Mouse (Mus musculus) cerebellum, adult 9-10 months (tissue): Measurements from ENCODE around the gene Ak8.
A peak's percentile ranks its signal among the peaks of the same experiment; 100 is the strongest.

Experiments
- DNase-seq: peaks from one replicate; pipeline ENCODE4 v3.0.0; 2022

Gene Ak8

DNA sequence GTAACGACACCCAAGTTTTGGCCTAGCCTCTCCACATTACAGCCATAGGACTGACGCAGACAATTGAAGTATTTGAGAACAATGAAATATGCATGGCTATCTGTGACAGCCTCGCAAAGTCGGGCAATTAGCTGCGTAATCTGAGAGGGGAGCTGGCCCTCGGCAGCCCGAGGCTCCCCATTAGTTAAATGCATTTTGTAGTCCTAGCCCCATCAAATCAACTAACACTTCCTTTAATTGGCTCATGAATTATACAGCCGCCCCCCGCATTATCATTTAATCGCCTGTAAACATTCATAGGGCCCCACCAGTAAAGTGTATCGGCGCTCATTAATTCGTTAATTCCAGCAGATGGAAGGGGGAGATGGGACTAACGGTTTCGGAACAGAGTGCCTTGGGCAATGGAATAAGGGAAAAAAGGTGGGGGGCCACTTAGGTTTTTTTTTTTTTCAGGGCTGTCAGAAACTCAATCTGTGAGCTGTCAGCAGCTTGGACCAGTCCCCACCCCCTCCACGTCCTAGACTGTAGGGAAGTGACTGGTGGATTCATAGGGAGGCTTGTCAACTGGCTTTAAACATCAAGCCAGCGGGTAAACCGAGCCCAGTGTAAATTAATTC is 97.6 kb downstream of the Ak8 start:
- no peak for DNase-seq

DNA sequence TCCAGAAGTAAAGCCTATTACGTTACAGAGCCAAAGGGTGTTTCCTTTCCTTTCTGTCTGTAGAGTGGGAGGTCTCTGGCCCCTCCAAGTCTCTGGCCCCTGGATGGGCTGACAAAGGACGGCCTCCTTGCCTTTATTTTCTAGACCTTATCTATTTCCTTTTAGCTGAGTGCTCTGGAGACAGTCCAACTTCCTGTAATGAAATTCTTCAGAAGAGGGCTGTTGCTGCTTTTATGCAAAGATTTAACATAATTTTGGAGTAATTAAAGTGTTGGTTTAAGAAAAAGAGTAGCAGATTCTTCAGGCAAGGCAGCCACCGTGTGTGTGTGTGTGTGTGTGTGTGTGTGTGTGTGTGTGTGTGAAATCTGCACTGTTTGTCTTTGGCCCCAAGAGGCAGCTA is 98.4 kb downstream of the Ak8 start:
- DNase-seq: no peak

DNA sequence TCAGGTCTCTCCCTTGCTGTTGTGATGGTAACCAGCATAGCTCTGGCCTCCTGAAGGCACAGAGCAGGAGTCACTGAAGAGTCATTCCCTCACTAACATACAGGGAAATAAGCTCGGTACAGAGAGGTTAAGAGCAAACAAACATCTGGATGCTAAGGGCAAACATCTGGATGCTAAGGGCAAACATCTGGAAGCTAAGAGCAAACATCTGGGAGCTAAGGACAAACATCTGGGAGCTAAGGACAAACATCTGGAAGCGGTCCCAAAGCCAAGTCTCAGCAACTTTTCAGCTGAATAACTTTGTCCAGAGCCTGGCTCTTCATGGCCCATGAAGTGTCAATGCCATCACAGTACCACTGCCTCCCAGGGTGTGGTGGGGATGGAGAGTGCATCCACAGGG is 99.6 kb downstream of the Ak8 start:
- DNase-seq: no peak

DNA sequence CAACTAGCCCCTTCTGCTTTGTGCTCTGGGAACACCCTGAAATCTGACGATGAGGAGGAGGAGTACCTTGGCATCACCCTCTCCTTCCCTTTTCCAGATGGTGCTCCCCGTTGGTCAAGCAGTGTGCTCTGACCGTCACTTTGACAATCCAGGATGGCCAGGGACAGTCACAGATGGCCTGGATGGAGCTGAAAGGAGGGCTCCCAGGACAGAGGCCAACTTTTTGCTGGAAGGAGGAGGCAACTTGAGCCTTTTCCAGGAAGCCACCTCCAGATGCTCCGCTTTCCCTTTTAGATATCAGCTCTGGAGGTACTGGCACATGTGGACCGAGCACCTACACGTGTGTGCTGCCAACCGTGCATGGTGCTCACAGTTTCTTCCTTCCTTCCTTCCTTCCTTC is 103.4 kb downstream of the Ak8 start:
- no peak for DNase-seq

DNA sequence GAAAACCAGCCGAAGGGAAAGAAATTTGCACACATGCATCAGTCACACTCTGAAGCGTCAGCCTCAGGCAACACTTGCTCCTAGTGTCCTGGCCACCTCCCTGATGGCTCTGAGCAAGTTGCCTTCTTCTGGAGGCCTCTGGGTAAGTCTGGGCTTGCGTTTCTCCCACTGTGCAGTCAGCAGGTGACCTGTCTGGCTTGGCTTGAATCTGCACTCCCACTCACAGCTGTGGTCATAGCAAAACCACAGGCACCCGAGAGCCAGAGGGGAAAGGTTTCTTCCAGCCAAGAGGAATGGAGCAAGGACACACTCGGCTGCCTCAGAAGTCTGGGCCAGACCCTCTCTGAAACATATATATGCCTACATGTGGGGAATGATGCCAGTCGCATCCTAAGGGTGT is 108.9 kb downstream of the Ak8 start:
- no peak for DNase-seq

DNA sequence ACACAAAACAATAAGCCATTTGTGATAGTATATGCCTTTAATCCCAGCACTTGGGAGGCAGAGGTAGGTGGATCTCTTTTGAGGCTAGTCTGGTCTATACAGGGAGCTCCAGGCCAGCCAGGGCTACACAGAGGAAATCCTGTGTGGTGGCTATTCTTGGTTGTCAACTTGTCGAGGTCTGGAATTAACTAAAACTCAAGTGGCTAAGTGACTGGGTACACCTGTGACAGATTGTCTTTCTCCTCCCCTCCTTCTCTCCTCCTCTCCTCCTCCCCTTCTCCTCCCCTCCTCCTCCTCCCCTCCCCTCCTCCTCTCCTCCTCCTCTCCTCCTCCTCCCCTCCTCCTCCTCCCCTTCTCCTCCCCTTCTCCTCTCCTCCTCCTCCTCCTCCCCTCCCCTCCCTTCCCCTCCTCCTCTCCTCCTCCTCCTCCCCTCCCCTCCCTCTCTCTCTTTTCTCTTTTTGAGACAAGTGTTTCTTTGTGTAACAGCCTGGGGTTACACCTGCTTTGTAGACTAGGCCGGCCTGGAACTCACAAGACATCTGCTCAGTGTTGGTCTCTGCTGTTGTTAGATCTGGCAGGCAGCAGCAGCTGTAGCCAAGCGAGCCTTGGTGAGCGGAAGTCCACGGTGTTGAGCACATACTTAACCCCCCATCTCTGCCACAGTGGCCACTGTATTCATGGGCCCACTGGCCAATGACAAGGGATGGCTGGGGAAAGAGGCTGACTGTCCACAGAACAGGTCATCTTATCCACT is 110.5 kb downstream of the Ak8 start:
- no peak for DNase-seq

DNA sequence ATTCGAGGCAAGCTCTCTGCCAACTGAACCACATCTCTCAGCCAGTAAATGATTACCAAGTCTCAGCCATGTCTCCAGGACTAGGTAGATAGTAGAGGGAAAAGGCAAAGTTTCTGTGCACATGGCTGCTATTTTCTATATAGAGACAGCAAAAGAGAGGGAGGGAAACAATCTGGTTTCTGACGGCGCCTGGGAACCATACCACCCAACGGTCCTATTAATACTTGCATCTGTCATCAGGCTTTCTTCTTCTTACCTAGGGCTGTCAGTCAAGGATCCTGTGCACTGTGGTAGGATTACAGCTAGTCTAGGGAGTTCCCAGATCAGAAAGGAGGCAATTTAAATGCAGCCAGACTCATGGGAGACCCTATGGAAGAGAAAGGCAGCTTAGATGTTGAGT is 118.9 kb downstream of the Ak8 start:
- no peak for DNase-seq

DNA sequence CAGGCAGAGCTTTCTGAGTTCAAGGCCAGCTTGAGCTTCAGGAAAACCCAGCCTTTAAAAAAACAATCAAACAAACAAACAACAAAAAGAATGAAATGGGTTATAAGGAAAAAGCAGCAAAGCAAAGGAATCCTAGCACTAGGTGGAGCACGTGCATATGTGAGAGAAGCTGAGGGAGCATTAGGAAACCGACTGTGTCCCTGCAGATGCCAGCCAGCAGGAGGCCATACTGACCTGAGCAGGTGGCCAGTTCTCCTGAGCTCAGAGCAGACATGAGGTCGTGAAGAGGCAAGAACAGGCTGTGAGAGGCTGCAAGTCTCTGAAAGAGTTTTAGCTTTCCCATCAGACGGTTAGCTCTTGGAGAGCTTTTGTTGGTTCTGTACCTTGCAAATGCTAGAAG is 129.3 kb downstream of the Ak8 start:
- no peak for DNase-seq

DNA sequence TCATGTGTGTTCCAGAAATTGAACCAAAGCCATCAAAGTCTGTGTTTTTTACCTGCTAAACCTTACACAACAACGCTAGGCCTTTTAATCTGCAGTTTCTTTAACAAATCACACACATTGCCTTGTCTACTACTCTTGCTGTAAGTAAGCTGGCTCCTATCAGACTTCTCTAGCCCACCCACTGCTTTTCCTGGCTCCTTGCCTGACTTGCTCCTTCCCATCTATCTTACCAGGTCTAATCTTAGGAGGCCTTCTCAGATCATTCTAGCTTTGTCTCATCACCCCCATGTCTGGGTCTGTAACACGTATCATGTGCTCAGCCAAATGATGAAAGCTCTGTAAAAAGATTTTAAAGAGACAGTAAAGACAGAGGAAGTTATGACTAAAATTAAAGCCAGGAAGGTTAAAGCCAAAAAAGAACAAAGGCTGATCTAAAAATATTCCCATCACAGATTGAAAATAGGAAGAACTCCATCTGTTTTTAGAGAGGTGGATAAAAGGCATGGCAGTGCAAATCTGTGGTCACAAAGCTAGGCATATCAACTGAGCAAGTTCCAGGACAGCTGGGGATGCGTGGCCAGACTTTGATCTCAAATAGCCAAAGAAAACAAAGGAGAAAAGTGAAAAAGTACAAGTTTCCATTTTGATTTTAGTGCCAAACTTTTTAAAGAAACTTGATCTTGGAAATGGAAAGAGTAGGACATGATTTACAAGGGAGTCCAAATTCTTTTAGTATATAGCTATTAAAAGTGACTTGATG is 136.4 kb downstream of the Ak8 start:
- peak; percentile 41 for DNase-seq

DNA sequence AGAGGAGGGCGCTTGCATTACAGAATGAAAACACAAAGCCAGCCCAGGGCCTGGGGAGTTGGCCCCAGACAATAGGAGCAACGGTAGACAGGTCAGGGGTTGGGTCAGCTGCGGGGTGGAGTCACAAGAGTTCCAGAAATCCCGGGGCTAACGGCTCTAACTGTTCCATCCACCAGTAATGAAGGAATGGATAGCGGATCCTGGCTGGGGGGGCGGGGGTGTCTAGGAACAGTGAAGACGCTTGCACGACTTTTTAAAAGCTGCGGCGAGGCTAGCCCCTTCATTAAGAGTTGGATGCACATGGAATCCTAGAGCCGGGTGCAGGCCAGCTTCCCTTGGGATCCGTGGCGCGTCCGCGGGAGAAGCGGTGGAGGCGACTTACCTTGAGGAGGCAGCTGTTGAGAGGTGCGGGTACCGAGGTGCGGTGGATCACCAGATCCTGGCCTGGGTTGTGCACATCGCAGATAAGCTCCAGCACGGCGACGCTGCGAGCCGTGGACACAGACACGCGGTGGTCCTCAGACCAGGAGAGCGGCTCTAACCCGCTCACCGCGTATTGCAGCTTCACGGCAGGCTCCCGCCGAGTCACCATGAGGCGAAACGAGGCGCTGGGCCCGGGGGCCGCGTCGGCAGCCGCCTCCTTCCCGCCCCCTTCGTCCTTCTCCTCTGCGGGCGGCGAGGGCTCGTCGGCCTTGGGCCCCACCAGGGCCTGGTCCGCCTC is 139.7 kb downstream of the Ak8 start:
- no peak for DNase-seq

DNA sequence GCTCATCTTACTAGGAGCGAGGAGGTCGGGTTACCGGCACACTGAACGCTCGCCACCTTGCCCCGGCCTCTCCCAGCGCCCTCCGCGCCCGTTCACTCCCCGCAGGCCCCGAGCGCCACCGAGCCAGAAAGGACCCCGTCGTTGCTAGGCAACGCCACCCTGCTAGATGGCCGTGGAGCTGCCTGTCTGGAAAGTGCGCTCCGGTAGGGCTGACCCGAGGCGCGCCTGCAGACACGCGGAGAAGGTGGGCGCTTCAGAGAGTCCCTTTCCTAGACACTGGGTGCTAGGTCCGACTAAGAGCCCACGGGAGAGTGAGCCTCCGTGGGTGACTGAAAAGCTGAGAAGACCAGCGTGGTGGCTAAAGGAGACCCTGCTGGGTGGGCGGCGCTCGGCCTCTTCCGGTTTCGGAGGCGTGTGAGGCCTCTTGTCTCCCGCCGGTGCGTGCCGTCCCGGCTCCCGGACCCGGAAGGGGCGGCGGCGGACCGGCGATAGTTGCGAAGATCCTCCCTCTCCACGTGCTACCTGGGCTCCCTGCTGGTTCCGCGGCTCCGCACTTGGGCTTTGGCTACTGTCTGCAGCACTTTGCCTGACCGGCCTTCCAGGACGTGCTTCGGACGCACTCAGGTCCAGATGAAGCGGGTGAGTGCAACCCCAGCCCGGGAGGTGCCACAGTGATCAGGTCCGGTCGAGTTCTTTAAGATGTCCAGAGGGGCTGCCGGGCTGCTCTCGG is 140.4 kb downstream of the Ak8 start, which contains the start of the genes Gtf3c4 and Ddx31:
Gtf3c4 (minus strand) TSS at position 139 of the 730 bp plus-strand sequence.
Ddx31 (plus strand) TSS at position 185 of the 730 bp plus-strand sequence.
- DNase-seq: peak; percentile 94

DNA sequence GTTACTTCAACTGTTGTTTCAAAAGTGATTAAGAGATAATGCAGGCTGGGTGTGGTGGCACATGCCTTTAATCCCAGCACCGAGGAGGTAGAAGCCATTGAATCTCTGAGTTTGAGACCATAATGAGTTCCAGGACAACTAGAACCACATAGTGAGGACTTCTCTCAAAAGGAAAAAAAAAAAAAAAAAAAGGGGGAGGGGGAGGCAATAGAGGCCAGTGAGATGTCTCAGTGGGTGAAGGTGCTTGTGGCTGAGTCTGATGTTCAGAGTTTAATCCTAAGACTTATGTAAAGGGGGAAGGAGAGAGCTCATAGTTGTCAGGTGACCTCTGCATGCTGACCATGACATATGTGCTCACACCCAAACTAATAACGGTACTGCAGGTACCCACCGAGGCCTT is 142.1 kb downstream of the Ak8 start:
- DNase-seq: no peak

DNA sequence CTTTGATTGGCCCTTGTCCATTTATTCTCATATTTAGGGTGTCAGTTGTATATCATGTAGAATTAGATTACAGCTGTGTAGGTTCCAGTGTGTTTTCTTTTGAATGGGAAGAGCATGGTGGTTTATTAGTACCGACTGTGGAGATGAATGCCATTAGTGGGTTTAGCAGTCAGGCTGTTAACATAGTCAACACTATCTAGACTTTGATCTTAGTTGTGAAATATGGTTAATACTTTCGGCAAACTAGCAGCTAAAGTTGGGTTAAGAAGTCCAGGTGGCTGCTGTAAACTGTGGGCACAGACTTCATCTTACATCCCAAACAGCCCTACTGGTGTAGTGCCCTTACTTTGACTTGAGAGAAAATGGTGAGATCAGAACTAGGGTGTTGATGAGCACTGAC is 148.9 kb downstream of the Ak8 start:
- no peak for DNase-seq

DNA sequence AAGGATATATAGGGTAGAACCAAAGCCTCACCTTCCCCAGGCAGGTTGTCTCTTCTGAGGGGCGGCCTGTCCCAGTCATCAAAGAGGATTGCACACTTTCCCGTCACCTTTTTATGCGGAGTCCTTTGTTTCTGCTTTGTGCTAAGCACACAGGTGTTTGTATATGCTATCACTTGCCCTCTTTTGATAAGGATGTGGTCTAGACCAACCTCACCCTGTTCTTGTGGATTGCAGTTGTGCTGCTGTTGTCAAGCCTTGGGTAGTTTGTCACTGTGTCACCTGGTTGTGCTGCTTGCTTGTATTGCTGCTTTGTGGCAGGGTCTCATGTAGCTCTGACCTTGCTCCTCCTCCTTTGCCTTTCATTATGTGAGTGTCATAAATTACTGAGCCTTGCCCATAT is 152.6 kb downstream of the Ak8 start:
- DNase-seq: no peak

DNA sequence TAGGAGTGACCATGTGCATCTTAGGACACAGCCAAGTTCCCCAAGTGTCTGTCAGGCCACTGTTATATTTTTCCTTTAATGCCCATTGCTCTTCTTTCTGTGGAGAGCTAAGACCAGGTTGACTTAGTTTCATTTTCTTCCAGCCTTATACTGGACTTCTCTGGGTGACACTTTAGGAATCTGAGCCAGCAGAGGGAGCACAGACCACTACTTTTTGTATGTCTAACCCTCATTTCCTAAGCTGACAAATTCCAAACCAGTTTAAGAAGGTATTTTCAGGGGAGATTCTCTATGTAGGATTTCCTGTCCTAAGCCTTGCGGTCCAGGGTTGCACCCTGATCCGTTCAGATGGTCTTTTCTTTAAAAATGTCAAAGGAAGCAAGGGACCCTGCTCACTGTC is 155.8 kb downstream of the Ak8 start:
- DNase-seq: no peak

DNA sequence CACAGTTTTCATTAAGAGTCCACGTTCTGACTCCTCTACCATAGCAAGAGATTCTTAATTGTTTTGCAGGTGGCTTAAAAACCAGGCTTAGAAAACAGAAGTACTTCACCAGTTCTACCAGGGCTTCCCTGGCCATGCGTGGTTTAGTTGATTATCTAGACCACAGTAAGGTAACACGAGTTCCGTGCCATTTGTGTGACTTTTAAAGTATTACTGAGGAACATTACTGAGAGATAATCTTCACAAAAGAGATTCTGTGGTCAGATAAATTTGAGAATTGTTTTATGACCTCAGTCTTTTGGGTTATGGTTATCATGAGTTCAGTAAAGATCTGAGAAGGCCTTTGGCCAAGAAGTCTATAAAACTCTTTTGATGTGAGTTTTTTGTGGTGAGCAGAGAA is 159.3 kb downstream of the Ak8 start:
- DNase-seq: no peak

DNA sequence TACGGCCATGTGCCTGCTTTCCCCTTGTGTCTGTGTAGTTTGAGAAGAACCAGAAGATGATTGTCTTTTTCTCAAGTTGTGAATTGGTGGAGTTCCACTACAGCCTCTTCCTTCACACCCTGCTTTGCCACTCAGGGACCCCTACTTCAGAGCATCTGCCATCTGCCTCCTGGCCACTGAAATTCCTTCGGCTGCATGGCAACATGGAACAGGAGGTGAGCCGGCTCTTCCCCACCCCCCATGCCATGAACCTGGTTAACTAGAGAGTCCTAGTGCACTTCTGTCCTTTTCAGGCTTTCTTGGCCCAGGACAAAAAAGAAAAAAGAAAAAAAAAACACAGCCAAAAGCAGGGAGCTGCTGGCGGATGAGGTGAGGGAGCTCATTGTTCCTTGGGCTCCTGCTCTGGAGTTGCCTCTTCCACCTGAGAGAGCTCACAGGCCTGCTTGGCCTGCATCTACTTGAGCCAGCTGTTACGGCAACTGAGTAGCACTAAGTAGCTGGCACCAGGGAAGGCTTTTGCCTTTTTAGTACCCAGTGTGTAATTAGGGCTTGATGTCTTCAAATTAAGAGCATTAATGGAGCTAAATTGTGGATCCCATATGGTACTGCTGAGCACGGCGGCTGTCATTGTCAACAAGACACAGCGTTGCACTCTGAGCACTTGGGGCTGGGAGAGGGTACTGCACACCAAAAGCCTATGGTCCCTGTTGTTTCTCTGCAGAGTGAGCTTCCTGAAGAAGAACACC is 160.9 kb downstream of the Ak8 start:
- DNase-seq: no peak
